Mouse (Mus musculus) mesoderm, embryonic 11.5 days (tissue): ENCODE results near the gene Wdr82.

Source experiments
- DNase-seq: peaks from one replicate; pipeline ENCODE4 v3.0.0-alpha.2; 2012; ENCODE audit warnings: low read depth, low spot score

Wdr82 gene

DNA sequence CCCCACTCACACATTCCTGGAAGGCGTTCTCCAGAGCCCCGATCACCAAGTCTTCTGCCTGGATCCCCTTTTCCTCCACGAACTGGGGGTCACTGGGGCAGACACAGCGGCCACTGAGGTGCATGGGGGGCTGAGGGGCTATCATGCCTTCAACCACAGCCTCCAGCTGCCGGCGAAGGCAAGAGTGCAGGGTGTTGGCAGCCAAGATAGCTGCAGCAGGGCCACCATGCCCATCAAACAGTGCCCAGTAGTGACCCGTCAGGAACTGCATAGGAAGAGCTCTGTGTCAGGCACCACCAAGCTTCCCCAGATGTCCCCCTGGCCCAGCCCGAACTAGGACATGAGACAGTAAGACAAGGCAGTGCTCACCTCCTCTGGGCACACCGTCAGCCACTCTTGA is 27.0 kb downstream of the Wdr82 start:
- DNase-seq: no peak

DNA sequence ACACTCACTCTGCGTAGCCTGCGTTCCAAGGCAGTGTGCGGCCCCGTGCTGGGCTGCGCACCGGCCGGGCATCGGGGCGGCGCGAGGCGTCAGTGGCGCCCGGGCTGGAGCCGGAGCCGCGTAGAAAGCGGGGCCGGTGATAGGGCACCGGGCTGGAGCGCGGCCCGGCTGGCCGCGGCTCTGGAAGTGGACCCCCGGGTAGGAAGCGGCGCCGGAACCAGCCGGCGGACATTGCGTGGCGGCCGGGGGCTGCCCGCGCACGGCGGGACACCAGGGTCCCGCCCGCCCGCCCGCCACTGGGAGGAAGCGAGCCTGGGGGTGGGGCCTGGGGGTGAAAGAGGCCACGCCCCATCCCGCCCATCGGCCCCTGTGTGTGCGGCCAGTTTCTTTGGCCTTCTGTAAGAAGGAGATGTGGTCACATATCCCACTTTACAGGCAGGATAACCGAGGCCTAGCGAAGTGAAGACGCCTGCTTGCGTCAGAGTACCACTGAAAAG is 28.3 kb downstream of the Wdr82 start:
- DNase-seq: peak; percentile 58

DNA sequence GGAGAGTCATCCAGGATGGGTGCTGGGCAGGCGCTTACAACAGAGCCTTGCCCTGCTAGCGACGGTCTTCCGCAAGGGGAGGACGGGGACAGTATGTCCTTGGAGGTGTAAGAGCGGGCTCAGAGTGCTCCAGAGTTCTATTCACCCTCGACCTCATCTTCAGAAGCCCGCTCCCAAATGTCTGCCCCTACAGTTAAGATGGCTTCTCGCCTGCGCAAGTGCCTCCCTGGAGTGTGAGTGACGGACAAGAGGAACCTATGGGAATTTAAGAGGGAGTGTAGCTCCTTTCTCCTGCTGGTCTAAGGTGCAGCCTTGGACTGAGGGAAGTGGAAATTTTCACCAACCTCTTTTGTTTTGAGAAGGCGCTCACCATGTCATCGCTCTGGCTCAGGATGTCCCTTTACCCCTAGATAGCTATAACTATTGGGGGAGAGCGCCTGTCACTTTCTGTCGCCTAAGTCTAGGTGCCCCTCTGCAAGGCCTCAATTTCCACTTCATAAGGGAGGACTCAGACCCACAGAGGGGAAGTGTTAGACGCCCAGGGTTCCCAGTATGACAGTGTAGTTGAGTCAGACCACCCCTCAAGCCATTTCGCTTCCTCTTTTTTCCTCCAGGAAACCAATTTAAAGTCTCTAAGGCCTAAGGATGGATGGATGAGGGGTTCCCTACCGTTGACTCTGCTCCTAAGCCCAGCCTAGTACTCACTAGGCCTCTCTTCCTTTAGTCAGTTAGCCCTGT is 29.0 kb downstream of the Wdr82 start, which contains the start of gene Ppm1m:
Gene Ppm1m, minus strand, starts transcription at position 212 of the 738 bp plus-strand sequence.
- no peak for DNase-seq

DNA sequence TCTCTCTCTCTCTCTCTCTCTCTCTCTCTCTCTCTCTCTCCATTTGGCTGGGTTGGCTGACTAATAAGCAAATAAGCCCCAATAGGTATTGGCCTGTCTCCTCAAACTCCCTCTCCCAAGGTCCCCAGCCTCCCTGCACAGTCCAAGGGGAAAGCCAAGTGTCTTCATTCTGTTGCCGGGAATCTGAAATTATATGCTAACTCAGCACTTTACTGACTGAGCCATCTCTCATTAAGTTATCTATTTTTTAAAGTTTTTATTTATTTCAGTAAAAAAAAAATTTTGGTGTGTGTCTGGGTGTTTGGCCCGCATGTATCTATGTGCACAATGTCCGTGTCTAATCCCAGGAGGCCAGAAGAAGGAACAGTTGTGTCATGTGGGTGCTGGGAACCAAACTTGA is 31.2 kb downstream of the Wdr82 start:
- no peak for DNase-seq

GRCm38 (mm10) chr9:106202819-106203636 is 32.3 kb downstream of the Wdr82 start, which contains the start of gene Twf2:
Gene Twf2 (plus strand): TSS chr9:106203108.
- peak; percentile 95 for DNase-seq

- DNase-seq: no peak
Measured at GRCm38 (mm10) chr9:106203990-106204851, 33.5 kb downstream of the Wdr82 start.

DNA sequence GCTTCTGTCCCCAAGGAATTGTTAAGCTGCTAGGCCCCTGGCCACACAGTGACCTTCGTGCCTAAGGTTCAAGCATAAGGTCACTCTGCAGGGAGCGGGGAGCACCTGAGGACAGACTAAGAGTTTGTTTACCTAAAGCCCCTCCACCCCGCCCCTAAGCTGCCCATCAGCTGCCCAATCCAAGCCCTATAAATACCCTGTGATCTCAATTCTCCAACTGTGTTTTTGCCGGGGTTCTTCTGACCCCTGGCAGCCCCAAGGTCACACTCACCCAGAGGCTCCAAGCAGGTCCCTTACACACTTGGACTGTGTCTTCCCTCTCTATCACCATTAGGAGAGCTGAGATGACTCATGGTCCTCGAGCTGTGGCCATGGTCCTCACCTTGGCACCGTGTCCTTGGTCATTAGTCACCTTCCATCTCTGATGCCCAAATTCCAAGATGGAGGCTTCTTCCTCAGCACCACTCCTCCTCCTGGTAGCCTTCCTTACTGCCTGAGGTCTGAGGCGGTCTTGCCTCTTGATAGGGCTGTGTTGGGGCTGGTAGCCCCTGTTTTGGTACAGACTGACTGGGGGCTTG is 35.1 kb downstream of the Wdr82 start:
- DNase-seq: no peak

- DNase-seq: no peak
Measured at GRCm38 (mm10) chr9:106206515-106206914, 35.8 kb downstream of the Wdr82 start.

- no peak for DNase-seq
Measured at GRCm38 (mm10) chr9:106208181-106208580, 37.5 kb downstream of the Wdr82 start.

- DNase-seq: no peak
Measured at GRCm38 (mm10) chr9:106209954-106210353, 39.2 kb downstream of the Wdr82 start.

- no peak for DNase-seq
Measured at GRCm38 (mm10) chr9:106210853-106211609, 40.3 kb downstream of the Wdr82 start.

DNA sequence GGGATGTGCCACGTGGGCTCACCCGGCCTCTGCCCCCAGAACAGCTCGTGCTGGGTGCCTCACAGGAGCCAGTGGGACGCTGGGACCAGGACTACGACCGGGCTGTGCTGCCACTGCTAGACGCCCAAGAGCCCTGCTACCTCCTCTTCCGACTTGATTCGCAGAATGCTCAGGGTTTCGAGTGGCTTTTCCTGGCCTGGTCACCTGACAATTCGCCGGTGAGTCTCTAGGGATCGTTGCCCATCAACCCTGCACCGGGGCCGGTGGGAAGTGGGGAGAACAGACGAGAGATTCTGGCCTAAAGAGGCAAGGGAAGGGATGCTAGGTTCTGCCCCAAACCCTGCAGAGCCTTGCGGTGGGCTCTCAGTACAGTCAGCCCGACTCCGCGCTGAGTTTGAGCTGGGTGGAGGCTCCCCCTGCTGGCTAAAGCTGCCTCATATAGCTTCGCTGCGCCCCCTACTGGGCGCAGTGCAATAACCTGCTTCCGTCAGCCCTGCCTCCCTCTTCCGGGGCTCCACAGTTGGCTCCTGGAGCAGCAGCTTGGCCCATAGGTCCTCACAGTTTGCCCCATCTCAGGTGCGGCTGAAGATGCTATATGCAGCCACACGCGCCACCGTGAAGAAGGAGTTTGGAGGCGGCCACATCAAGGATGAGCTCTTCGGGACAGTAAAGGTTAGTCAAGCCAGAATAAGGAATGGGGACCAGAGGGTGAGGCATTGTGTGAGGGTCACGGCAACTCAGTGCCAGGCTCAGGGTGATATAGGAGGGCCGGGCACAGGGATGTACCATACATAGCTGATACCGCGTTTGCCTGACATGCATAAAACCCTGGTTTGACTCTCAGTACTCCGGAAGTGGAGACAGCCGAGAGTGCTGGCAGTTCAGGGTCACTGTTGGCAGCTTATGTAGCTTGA is 41.2 kb downstream of the Wdr82 start:
- DNase-seq: peak; percentile 97

- no peak for DNase-seq
Measured at GRCm38 (mm10) chr9:106212594-106212981, 41.9 kb downstream of the Wdr82 start.

- no peak for DNase-seq
Measured at GRCm38 (mm10) chr9:106215341-106216125, 44.8 kb downstream of the Wdr82 start.

DNA sequence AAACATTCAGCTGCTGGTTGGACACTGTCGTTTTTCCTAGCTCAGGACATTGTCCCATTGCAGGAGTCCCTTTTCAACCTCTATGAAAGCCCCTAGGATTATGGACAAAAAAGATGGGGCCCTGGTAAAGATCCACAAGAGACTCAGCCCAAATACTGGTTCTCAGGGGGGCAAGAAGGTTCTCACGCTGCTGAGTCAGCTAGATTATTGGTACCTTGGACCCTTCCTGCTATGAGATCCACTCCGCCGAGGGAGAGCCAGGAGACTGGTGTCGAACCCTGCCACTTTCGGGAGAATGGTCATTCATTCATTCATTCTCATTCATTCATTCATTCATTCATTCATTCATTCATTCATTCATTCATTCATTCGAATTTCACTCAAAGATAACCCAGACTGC is 46.2 kb downstream of the Wdr82 start:
- no peak for DNase-seq

GRCm38 (mm10) chr9:106220894-106221523 is 50.3 kb downstream of the Wdr82 start:
- DNase-seq: no peak

GRCm38 (mm10) chr9:106222261-106222851 is 51.6 kb downstream of the Wdr82 start, which contains the start of gene Tlr9:
Gene Tlr9 (plus strand): TSS chr9:106222598.
- no peak for DNase-seq

GRCm38 (mm10) chr9:106222994-106223393 is 52.3 kb downstream of the Wdr82 start:
- no peak for DNase-seq
